Mouse (Mus musculus) adrenal gland, adult 18-20 months (tissue): ENCODE data around the gene Cntn4. TPM values are rescaled to one million over a fixed set of nuclear protein-coding genes. Genes with fewer than 3 reads are reported as not detected.
A peak's percentile ranks its signal among the peaks of the same experiment; 100 is the strongest.

Source experiments
- DNase-seq, 2 experiments: peaks; one replicate each; pipeline ENCODE4 v3.0.0; 2021 to 2022; ENCODE audit warnings: low spot score in 2 of 2
- total RNA-seq, 2 experiments: library from RNA; stranded (reverse); gene quantifications; 1 replicate in 1 of 2; 2 replicates in 1 of 2; pipeline ENCODE4 v1.2.3; 2021

Cntn4 gene
- total RNA-seq, 2 experiments from 2014 or later: 0.22 to 0.43 TPM

- no peak for DNase-seq
Measured at GRCm38 (mm10) chr6:106621188-106621749, 943.8 kb downstream of the Cntn4 start.

GRCm38 (mm10) chr6:106643026-106643425 lies 965.6 kb downstream of the Cntn4 start:
- no peak for DNase-seq

GRCm38 (mm10) chr6:106645496-106646211 lies 968.2 kb downstream of the Cntn4 start:
- DNase-seq: peak in 1 of 2 experiments; percentile 3

- DNase-seq: no peak
Measured at GRCm38 (mm10) chr6:106646945-106647344, 969.5 kb downstream of the Cntn4 start.

- peak; percentile 41 for DNase-seq
Measured at GRCm38 (mm10) chr6:106663780-106664651, 986.6 kb downstream of the Cntn4 start.

- no peak for DNase-seq
Measured at GRCm38 (mm10) chr6:106675581-106675980, 998.1 kb downstream of the Cntn4 start.

GRCm38 (mm10) chr6:106701931-106702330 lies 1024.5 kb downstream of the Cntn4 start:
- no peak for DNase-seq

- DNase-seq: no peak
Measured at GRCm38 (mm10) chr6:106705506-106706035, 1028.1 kb downstream of the Cntn4 start.

GRCm38 (mm10) chr6:106725642-106726041 lies 1048.2 kb downstream of the Cntn4 start:
- no peak for DNase-seq

GRCm38 (mm10) chr6:106726078-106726477 lies 1048.6 kb downstream of the Cntn4 start:
- DNase-seq: no peak

GRCm38 (mm10) chr6:106727703-106728102 lies 1050.2 kb downstream of the Cntn4 start:
- no peak for DNase-seq

GRCm38 (mm10) chr6:106729682-106730314 lies 1052.3 kb downstream of the Cntn4 start:
- no peak for DNase-seq

- DNase-seq: no peak
Measured at GRCm38 (mm10) chr6:106732563-106732962, 1055.1 kb downstream of the Cntn4 start.

- DNase-seq: no peak
Measured at GRCm38 (mm10) chr6:106738229-106738628, 1060.8 kb downstream of the Cntn4 start.

GRCm38 (mm10) chr6:106740244-106740825 lies 1062.9 kb downstream of the Cntn4 start:
- DNase-seq: no peak

GRCm38 (mm10) chr6:106743556-106744233 lies 1066.2 kb downstream of the Cntn4 start:
- DNase-seq: no peak

GRCm38 (mm10) chr6:106745673-106746394 lies 1068.4 kb downstream of the Cntn4 start:
- DNase-seq: no peak

GRCm38 (mm10) chr6:106747251-106747650 lies 1069.8 kb downstream of the Cntn4 start:
- DNase-seq: no peak

- no peak for DNase-seq
Measured at GRCm38 (mm10) chr6:106747804-106748203, 1070.3 kb downstream of the Cntn4 start.
